Comparison of ENCODE assay signal across 11 mouse cellular contexts in the genomic region with DNA sequence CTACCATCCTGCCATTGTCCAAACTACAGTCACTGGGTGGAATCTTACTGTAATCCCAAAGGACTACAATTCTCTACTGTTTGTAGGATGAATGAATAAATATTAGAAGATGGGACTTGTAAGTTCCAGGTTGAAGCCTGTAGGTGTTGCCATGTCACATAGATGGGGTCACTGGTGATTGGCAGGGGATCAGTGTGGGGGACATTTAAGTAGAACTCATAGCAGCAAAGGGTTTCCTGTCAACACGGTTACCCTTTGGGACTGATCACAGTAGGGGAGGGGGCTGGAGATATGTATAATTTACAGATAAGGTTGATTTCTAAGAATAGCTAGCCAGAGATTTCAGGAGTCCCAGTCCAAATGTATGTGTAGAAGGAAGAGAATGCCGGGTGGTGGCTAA. TPM values are rescaled to one million over a fixed set of nuclear protein-coding genes. Genes with fewer than 3 reads are reported as not detected.
DNase-seq lines count a peak whose midpoint lies in the region; ATAC-seq lines count a peak whose summit lies in the region.
"Had no signal": no experiment of that assay in that cellular context is flagged by ENCODE, and none has a peak within 500 bp of the region (broad histone marks: within the 10 kb centered on the region; RNA-seq: fewer than 3 reads in every experiment).

No protein-coding gene starts in this region.

- peaks cover 5% of the 10 kb centered on the region; the same call in 1 of the 2 replicates for H3K4me1 ChIP-seq in kidney, embryonic 16.5 days (ENCODE audit: insufficient read depth, low read length)
- peaks cover 10% of the 10 kb centered on the region; the same call in 1 of the 2 replicates for H3K4me1 ChIP-seq in embryonic facial prominence, embryonic 15.5 days
- peaks cover 31% of the 10 kb centered on the region for H3K4me1 ChIP-seq in hindbrain, embryonic 14.5 days (replicated peaks; ENCODE audit: control insufficient read depth, insufficient read depth, low read length)
- H3K4me1 ChIP-seq in midbrain, embryonic 16.5 days (ENCODE audit: control insufficient read depth, insufficient read depth, low read length), result peaks cover 40% of the 10 kb centered on the region

- no peaks in the 10 kb centered on the region for H3K9me3 ChIP-seq in kidney, embryonic 16.5 days (ENCODE audit: low read length)
- no peaks in the 10 kb centered on the region for H3K9me3 ChIP-seq in embryonic facial prominence, embryonic 15.5 days (replicated peaks)
- no peaks in the 10 kb centered on the region for H3K9me3 ChIP-seq in hindbrain, embryonic 14.5 days (ENCODE audit: control insufficient read depth, low read length)
- no peaks in the 10 kb centered on the region for H3K9me3 ChIP-seq in midbrain, embryonic 16.5 days (replicated peaks; ENCODE audit: control insufficient read depth, low read length, poor library complexity, severe bottlenecking)

- DNase-seq in kidney, adult 11 months, result no peak
- DNase-seq in hindbrain, embryonic 14.5 days (ENCODE audit: low spot score), result no peak
- no peak for DNase-seq in adrenal gland, adult 18-20 months (ENCODE audit: low spot score in 2 of 2)
- no peak for DNase-seq in urinary bladder, postnatal 14 days (ENCODE audit: low spot score)

- no peak overlapping the region for H3K9ac ChIP-seq in kidney, embryonic 16.5 days (replicated peaks; ENCODE audit: low read length)
- no peak overlapping the region for H3K9ac ChIP-seq in embryonic facial prominence, embryonic 15.5 days
- peak overlapping the region; percentile 87; the same call in 1 of the 2 replicates for H3K9ac ChIP-seq in hindbrain, embryonic 14.5 days
- H3K9ac ChIP-seq in midbrain, embryonic 16.5 days (ENCODE audit: low read depth, low read length), result peak overlapping the region; percentile 99

- peak overlapping the region; percentile 52; the same call in 1 of the 2 replicates for H3K4me3 ChIP-seq in kidney, embryonic 16.5 days (ENCODE audit: low read length)
- peak overlapping the region; percentile 51 for H3K4me3 ChIP-seq in embryonic facial prominence, embryonic 15.5 days (replicated peaks)
- peak overlapping the region; percentile 64 for H3K4me3 ChIP-seq in hindbrain, embryonic 14.5 days (replicated peaks; ENCODE audit: low read length)
- H3K4me3 ChIP-seq in midbrain, embryonic 16.5 days (ENCODE audit: low read depth, low read length), result peak overlapping the region; percentile 82

- H3K27me3 ChIP-seq in kidney, embryonic 16.5 days (ENCODE audit: insufficient read depth, low read length), result peaks cover 32% of the 10 kb centered on the region
- peaks cover 14% of the 10 kb centered on the region for H3K27me3 ChIP-seq in embryonic facial prominence, embryonic 15.5 days
- no peaks in the 10 kb centered on the region for H3K27me3 ChIP-seq in hindbrain, embryonic 14.5 days (ENCODE audit: control insufficient read depth, insufficient read depth, low read length)
- H3K27me3 ChIP-seq in midbrain, embryonic 16.5 days (ENCODE audit: control insufficient read depth, insufficient read depth, low read depth, low read length), result no peaks in the 10 kb centered on the region

- no peak for ATAC-seq in kidney, embryonic 16.5 days (ENCODE audit: low FRiP score, low TSS enrichment)
- no peak for ATAC-seq in embryonic facial prominence, embryonic 15.5 days (ENCODE audit: insufficient number of reproducible peaks, low FRiP score, low TSS enrichment, low read depth)
- no peak for ATAC-seq in hindbrain, embryonic 14.5 days (ENCODE audit: low FRiP score)
- no peak for ATAC-seq in midbrain, embryonic 16.5 days

- H3K27ac ChIP-seq in kidney, embryonic 16.5 days (ENCODE audit: low read length), result no peak overlapping the region
- H3K27ac ChIP-seq in embryonic facial prominence, embryonic 15.5 days (replicated peaks), result no peak overlapping the region
- H3K27ac ChIP-seq in hindbrain, embryonic 14.5 days, result peak overlapping the region; percentile 97
- H3K27ac ChIP-seq in midbrain, embryonic 16.5 days (ENCODE audit: low read length), result peak overlapping the region; percentile 98

- 84% methylated on average over 2 of the region's 2 CpGs for WGBS in kidney, embryonic 16.5 days
- 70% methylated on average over 2 of the region's 2 CpGs for WGBS in embryonic facial prominence, embryonic 15.5 days
- 67% methylated on average over 2 of the region's 2 CpGs for WGBS in hindbrain, embryonic 14.5 days
- 73% methylated on average over 2 of the region's 2 CpGs for WGBS in midbrain, embryonic 16.5 days

- H3K4me2 ChIP-seq in kidney, embryonic 16.5 days (replicated peaks; ENCODE audit: low read depth, low read length), result peak overlapping the region; percentile 85
- H3K4me2 ChIP-seq in embryonic facial prominence, embryonic 15.5 days (replicated peaks), result peak overlapping the region; percentile 93
- H3K4me2 ChIP-seq in hindbrain, embryonic 14.5 days (replicated peaks), result peak overlapping the region; percentile 86
- H3K4me2 ChIP-seq in midbrain, embryonic 16.5 days (ENCODE audit: low read length), result peak overlapping the region; percentile 76

- H3K36me3 ChIP-seq in kidney, embryonic 16.5 days (ENCODE audit: insufficient read depth, low read length), result no peaks in the 10 kb centered on the region
- H3K36me3 ChIP-seq in embryonic facial prominence, embryonic 15.5 days, result no peaks in the 10 kb centered on the region
- H3K36me3 ChIP-seq in hindbrain, embryonic 14.5 days (replicated peaks; ENCODE audit: control insufficient read depth, insufficient read depth), result 0 out of 2 replicates have a peak, but pooled peaks cover 4% of the 10 kb centered on the region
- H3K36me3 ChIP-seq in midbrain, embryonic 16.5 days (ENCODE audit: control insufficient read depth, insufficient read depth, low read length), result no peaks in the 10 kb centered on the region

RNA-seq across cellular contexts. Expression of gene Ccdc175, which starts 52.4 kb away (rescaled TPM):
- polyA plus RNA-seq in kidney, embryonic 16.5 days (2015; fragmentation: Nextera tagmentation; extraction: Ambion mirVana), result not detected in 2 replicates
- not detected in 2 replicates for polyA plus RNA-seq in embryonic facial prominence, embryonic 15.5 days (2015; fragmentation: Nextera tagmentation; extraction: Ambion mirVana)
- polyA plus RNA-seq in hindbrain, embryonic 14.5 days (2014; fragmentation: Nextera tagmentation; extraction: Ambion mirVana), result 0.08 TPM in 1 of 2 replicates, not detected in the other
- not detected in 2 replicates for polyA plus RNA-seq in midbrain, embryonic 16.5 days (2015; fragmentation: Nextera tagmentation; extraction: Ambion mirVana)
- total RNA-seq in adrenal gland, adult 18-20 months (2021), result not detected
- total RNA-seq: adrenal gland, postnatal 14 days; granulocyte monocyte progenitor cell, adult 5-6 weeks; left cerebral cortex, postnatal 10 days; megakaryocyte-erythroid progenitor cell, adult 5-6 weeks had no signal

Comparison
In these comparisons a context has a peak if more than half of its experiments do, and no peak if none do; other contexts are left out.
1. H3K27ac ChIP-seq: peak in hindbrain, embryonic 14.5 days (single experiment) and midbrain, embryonic 16.5 days (single experiment); none in kidney, embryonic 16.5 days (single experiment) and embryonic facial prominence, embryonic 15.5 days (single experiment).
2. H3K9ac ChIP-seq: peak in hindbrain, embryonic 14.5 days (single experiment) and midbrain, embryonic 16.5 days (single experiment); none in kidney, embryonic 16.5 days (single experiment) and embryonic facial prominence, embryonic 15.5 days (single experiment).
3. Peak in every context shown above with its lines, with median percentiles within 50 percentile points of each other: H3K4me2 ChIP-seq and H3K4me3 ChIP-seq.